Mouse (Mus musculus) heart, adult 2 months (tissue): ENCODE results near the gene Zfp827.

Experiments used
- CTCF ChIP-seq: fragments of 200-600 bp; IDR thresholded peaks from 2 replicates; pipeline ENCODE4 v1.8.1; 2022; ENCODE audit warnings: antibody characterized with exemption, mild to moderate bottlenecking, moderate library complexity
- EP300 ChIP-seq: fragments of 200-500 bp; IDR thresholded peaks from 2 replicates; pipeline ENCODE4 v1.6.1; 2011; ENCODE audit warnings: low read depth, low read length, control low read depth; ENCODE audit not compliant: insufficient read depth
- POLR2A ChIP-seq: fragments of 200-500 bp; IDR thresholded peaks from 2 replicates; pipeline ENCODE4 v1.6.1; 2011; ENCODE audit warnings: mild to moderate bottlenecking, low read depth, low read length, control low read depth; ENCODE audit not compliant: insufficient read depth

DNA sequence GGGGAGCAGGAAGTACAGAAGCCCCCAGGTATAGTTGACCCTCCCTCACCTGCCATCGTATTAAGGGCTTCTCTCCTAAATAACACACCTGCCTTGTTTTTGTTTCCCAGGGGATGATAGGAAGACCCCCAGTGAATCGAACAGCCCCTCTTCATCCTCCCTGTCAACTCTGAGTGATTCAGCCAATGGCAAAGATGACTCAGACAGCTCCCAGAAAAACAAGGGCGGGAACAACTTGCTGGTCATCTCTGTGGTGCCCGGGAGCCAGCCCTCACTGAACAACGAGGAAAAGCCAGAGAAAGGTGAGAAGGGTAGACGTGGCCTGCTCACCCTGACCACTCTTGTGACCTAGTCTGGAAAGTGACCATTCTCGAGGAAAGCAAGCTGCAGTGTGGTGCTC, 157.3 kb downstream of the Zfp827 start:
- no peak for TF ChIP-seq CTCF
- no peak for TF ChIP-seq POLR2A
- no peak for TF ChIP-seq EP300
